Mouse (Mus musculus): ENCODE data around the gene Pdk2. TPM values are rescaled to one million over a fixed set of nuclear protein-coding genes. Genes with fewer than 3 reads are reported as not detected.

Gene Pdk2
- polyA plus RNA-seq, 1 experiment from 2014 or later: 26.2 TPM

- no peak for ATAC-seq (ENCODE audit: low read depth)
- Histone ChIP-seq H3K9me3 (no peaks in the 10 kb centered on the region), H3K4me2 (no peak overlapping the region), H3K9ac (no peak overlapping the region), H3K4me3 (no peak overlapping the region), H3K36me3 (no peaks in the 10 kb centered on the region), H3K27ac (replicated peaks) (no peak overlapping the region), H3K27me3 (peaks cover 57% of the 10 kb centered on the region), H3K4me1 (replicated peaks) (peaks cover 35% of the 10 kb centered on the region)
- WGBS: 73% methylated on average over 7 of the region's 7 CpGs
Observed at GRCm38 (mm10) chr11:95077956-95078355, 36.8 kb upstream of the Pdk2 start.

GRCm38 (mm10) chr11:95076536-95077111 is 35.5 kb upstream of the Pdk2 start, which contains the start of gene Itga3:
Itga3 (minus strand) TSS chr11:95076801.
- Histone ChIP-seq H3K36me3 (no peaks in the 10 kb centered on the region), H3K27me3 (peaks cover 57% of the 10 kb centered on the region), H3K9me3 (no peaks in the 10 kb centered on the region), H3K4me1 (replicated peaks) (peaks cover 43% of the 10 kb centered on the region), H3K27ac (replicated peaks) (peak within 1 kb of the TSS; percentile 78), H3K9ac (peak within 1 kb of the TSS; percentile 81), H3K4me2 (peak within 1 kb of the TSS; percentile 87), H3K4me3 (peak within 1 kb of the TSS; percentile 67)
- WGBS: 1% methylated on average over 51 of the region's 51 CpGs
- ATAC-seq (ENCODE audit: low read depth): peak; percentile 81

GRCm38 (mm10) chr11:95076041-95076535 is 34.9 kb upstream of the Pdk2 start:
- peaks cover 57% of the 10 kb centered on the region for H3K27me3 ChIP-seq
- no peaks in the 10 kb centered on the region for H3K36me3 ChIP-seq
- peak overlapping the region; percentile 78 for H3K27ac ChIP-seq (replicated peaks)
- H3K4me3 ChIP-seq: peak overlapping the region; percentile 67
- peak overlapping the region; percentile 87 for H3K4me2 ChIP-seq
- H3K9me3 ChIP-seq: no peaks in the 10 kb centered on the region
- under 1% methylated on average over 42 of the region's 42 CpGs for WGBS
- peaks cover 43% of the 10 kb centered on the region for H3K4me1 ChIP-seq (replicated peaks)
- H3K9ac ChIP-seq: peak overlapping the region; percentile 81
- peak; percentile 77 for ATAC-seq (ENCODE audit: low read depth)

GRCm38 (mm10) chr11:95075197-95076040 is 34.3 kb upstream of the Pdk2 start:
- peak overlapping the region; percentile 81 for H3K9ac ChIP-seq
- no peaks in the 10 kb centered on the region for H3K36me3 ChIP-seq
- H3K4me3 ChIP-seq: peak overlapping the region; percentile 67
- ATAC-seq (ENCODE audit: low read depth): no peak
- peak overlapping the region; percentile 78; the same call in 1 of the 2 replicates for H3K27ac ChIP-seq (replicated peaks)
- H3K4me1 ChIP-seq (replicated peaks): peaks cover 43% of the 10 kb centered on the region
- 10% methylated on average over 19 of the region's 19 CpGs for WGBS
- peaks cover 57% of the 10 kb centered on the region for H3K27me3 ChIP-seq
- peak overlapping the region; percentile 87 for H3K4me2 ChIP-seq
- H3K9me3 ChIP-seq: no peaks in the 10 kb centered on the region

- Histone ChIP-seq H3K9me3 (no peaks in the 10 kb centered on the region), H3K4me1 (replicated peaks) (peaks cover 43% of the 10 kb centered on the region), H3K9ac (peak overlapping the region; percentile 81; the same call in 1 of the 2 replicates), H3K4me2 (peak overlapping the region; percentile 87), H3K27me3 (peaks cover 56% of the 10 kb centered on the region), H3K4me3 (peak overlapping the region; percentile 67; the same call in 1 of the 2 replicates), H3K36me3 (no peaks in the 10 kb centered on the region), H3K27ac (replicated peaks) (no peak overlapping the region)
- 82% methylated on average over 4 of the region's 4 CpGs for WGBS
- no peak for ATAC-seq (ENCODE audit: low read depth)
Observed at GRCm38 (mm10) chr11:95074694-95075093, 33.5 kb upstream of the Pdk2 start.

- ATAC-seq (ENCODE audit: low read depth): no peak
- no peak overlapping the region for H3K9ac ChIP-seq
- H3K4me1 ChIP-seq (replicated peaks): peaks cover 43% of the 10 kb centered on the region
- WGBS: 79% methylated on average over 4 of the region's 4 CpGs
- H3K36me3 ChIP-seq: no peaks in the 10 kb centered on the region
- no peak overlapping the region for H3K4me2 ChIP-seq
- H3K27me3 ChIP-seq: peaks cover 48% of the 10 kb centered on the region
- no peak overlapping the region for H3K4me3 ChIP-seq
- no peaks in the 10 kb centered on the region for H3K9me3 ChIP-seq
- no peak overlapping the region for H3K27ac ChIP-seq (replicated peaks)
Observed at GRCm38 (mm10) chr11:95073835-95074234, 32.7 kb upstream of the Pdk2 start.

GRCm38 (mm10) chr11:95072804-95073203 is 31.6 kb upstream of the Pdk2 start:
- Histone ChIP-seq H3K9me3 (no peaks in the 10 kb centered on the region), H3K36me3 (0 out of 2 replicates have a peak, but pooled peaks cover 2% of the 10 kb centered on the region), H3K4me2 (no peak overlapping the region), H3K27me3 (peaks cover 37% of the 10 kb centered on the region), H3K4me1 (replicated peaks) (peaks cover 43% of the 10 kb centered on the region), H3K9ac (no peak overlapping the region), H3K4me3 (no peak overlapping the region), H3K27ac (replicated peaks) (no peak overlapping the region)
- no peak for ATAC-seq (ENCODE audit: low read depth)
- 69% methylated on average over 5 of the region's 5 CpGs for WGBS

GRCm38 (mm10) chr11:95072136-95072535 is 31.0 kb upstream of the Pdk2 start:
- H3K9me3 ChIP-seq: no peaks in the 10 kb centered on the region
- no peak overlapping the region for H3K9ac ChIP-seq
- peaks cover 37% of the 10 kb centered on the region for H3K4me1 ChIP-seq (replicated peaks)
- peaks cover 31% of the 10 kb centered on the region for H3K27me3 ChIP-seq
- 0 out of 2 replicates have a peak, but pooled peaks cover 2% of the 10 kb centered on the region for H3K36me3 ChIP-seq
- no peak overlapping the region for H3K4me2 ChIP-seq
- H3K27ac ChIP-seq (replicated peaks): no peak overlapping the region
- 77% methylated on average over 6 of the region's 8 CpGs for WGBS
- ATAC-seq (ENCODE audit: low read depth): no peak
- H3K4me3 ChIP-seq: no peak overlapping the region

GRCm38 (mm10) chr11:95071266-95071665 is 30.1 kb upstream of the Pdk2 start:
- Histone ChIP-seq H3K27ac (replicated peaks) (no peak overlapping the region), H3K9ac (no peak overlapping the region), H3K4me3 (no peak overlapping the region), H3K4me1 (replicated peaks) (peaks cover 33% of the 10 kb centered on the region), H3K4me2 (no peak overlapping the region), H3K27me3 (peaks cover 25% of the 10 kb centered on the region), H3K36me3 (0 out of 2 replicates have a peak, but pooled peaks cover 2% of the 10 kb centered on the region), H3K9me3 (no peaks in the 10 kb centered on the region)
- ATAC-seq (ENCODE audit: low read depth): no peak
- WGBS: 69% methylated on average over 7 of the region's 7 CpGs

GRCm38 (mm10) chr11:95070140-95071107 is 29.3 kb upstream of the Pdk2 start:
- Histone ChIP-seq H3K4me2 (no peak overlapping the region), H3K9ac (no peak overlapping the region), H3K27ac (replicated peaks) (no peak overlapping the region), H3K36me3 (peaks cover 8% of the 10 kb centered on the region; the same call in 1 of the 2 replicates), H3K27me3 (peaks cover 17% of the 10 kb centered on the region), H3K4me1 (replicated peaks) (peaks cover 24% of the 10 kb centered on the region), H3K4me3 (no peak overlapping the region), H3K9me3 (no peaks in the 10 kb centered on the region)
- no peak for ATAC-seq (ENCODE audit: low read depth)
- WGBS: 69% methylated on average over 8 of the region's 8 CpGs

- 91% methylated on average over 10 of the region's 10 CpGs for WGBS
- no peak overlapping the region for H3K4me2 ChIP-seq
- no peak overlapping the region for H3K4me3 ChIP-seq
- H3K9me3 ChIP-seq: no peaks in the 10 kb centered on the region
- H3K9ac ChIP-seq: no peak overlapping the region
- peaks cover 14% of the 10 kb centered on the region; the same call in 1 of the 2 replicates for H3K4me1 ChIP-seq (replicated peaks)
- H3K27ac ChIP-seq (replicated peaks): no peak overlapping the region
- peaks cover 7% of the 10 kb centered on the region for H3K27me3 ChIP-seq
- H3K36me3 ChIP-seq: peaks cover 9% of the 10 kb centered on the region; the same call in 1 of the 2 replicates
- ATAC-seq (ENCODE audit: low read depth): no peak
Observed at GRCm38 (mm10) chr11:95069226-95069957, 28.2 kb upstream of the Pdk2 start.
